Mouse (Mus musculus): ENCODE data around the gene Slc25a30. TPM values are rescaled to one million over a fixed set of nuclear protein-coding genes. Genes with fewer than 3 reads are reported as not detected.
"Not testable (repeated sequence)": the region's sequence is repeated elsewhere in the genome, so short reads cannot be mapped to it uniquely, and the experiment has no call there.

Gene Slc25a30
- polyA plus RNA-seq, 1 experiment from 2014 or later = 6.1 TPM

DNA sequence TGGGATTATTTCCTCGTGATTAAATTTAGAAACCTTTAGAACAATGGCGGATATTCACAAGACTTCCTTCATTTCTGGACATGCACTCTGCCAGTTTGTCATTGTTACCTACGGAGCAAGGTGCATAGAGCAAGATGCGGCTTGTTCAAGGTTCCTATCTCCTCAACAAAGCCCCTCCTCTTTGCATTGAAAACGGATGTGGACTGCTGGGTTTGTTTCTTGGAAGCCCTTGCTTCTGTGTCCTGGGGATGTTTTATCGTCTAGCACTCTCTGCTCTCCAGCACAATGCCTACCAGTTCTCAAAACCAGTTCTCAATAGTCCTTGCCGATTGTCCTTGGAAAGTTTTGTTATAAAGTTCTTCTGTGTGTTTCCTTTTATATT lies 948 bp upstream of the Slc25a30 start:
- Histone ChIP-seq H3K4me3 (peak overlapping the region; percentile 66; the same call in 1 of the 2 replicates), H3K27ac (no peak overlapping the region), H3K36me3 (no peaks in the 10 kb centered on the region), H3K4me1 (replicated peaks) (peaks cover 18% of the 10 kb centered on the region), H3K9me3 (no peaks in the 10 kb centered on the region), H3K27me3 (ENCODE audit: insufficient read depth, poor library complexity, severe bottlenecking) (peaks cover 22% of the 10 kb centered on the region)
- no peak for DNase-seq (ENCODE audit: low spot score)
- 32% methylated on average over 7 of the region's 7 CpGs for WGBS

DNA sequence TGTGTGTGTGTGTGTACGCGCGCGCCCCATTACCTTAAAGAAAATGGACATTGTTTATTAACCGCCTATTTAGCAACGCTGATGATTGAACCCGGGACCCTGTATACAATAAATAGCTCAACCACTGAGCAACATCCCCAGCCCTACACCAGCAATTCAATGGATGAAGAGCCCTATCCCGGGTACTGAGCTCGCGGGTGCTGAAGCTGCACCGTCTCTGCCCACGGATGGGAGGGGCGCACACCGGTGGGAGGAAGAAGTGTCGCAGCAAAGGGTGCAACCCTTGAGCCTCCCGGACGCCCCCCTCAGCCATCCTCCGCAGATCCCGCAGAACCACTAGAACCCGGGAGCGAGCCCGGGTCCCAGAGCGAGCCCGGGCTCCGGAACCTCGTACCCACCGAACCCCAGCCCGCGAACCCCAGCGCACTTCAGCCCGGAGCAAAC lies 391 bp downstream of the Slc25a30 start:
- DNase-seq (ENCODE audit: low spot score) = no peak
- H3K27ac ChIP-seq = peak overlapping the region; percentile 87

DNA sequence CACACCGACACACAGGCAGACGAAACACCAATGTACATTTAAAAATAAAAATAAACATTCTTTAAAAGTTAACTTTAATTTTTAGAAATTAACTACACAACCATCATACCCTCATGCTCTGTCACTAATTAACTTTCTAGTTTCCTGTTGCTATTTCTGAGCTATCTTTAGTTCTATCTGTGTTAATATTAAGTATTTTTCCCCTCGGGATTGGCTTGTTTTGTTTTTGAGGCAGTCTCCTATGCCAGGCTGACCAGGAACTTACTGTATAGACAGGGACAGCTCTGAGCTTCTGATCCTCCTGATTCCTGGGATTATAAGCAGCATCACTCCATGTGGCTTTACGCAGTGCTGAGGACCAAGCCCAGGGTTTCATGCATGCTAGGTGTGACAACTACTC lies 6.9 kb downstream of the Slc25a30 start:
- Histone ChIP-seq H3K4me3 (no peak overlapping the region), H3K27ac (no peak overlapping the region), H3K36me3 (peaks cover 49% of the 10 kb centered on the region), H3K4me1 (replicated peaks) (no peaks in the 10 kb centered on the region), H3K9me3 (no peaks in the 10 kb centered on the region), H3K27me3 (ENCODE audit: insufficient read depth, poor library complexity, severe bottlenecking) (no peaks in the 10 kb centered on the region)
- no peak for DNase-seq (ENCODE audit: low spot score)
- WGBS = 92% methylated on average over 4 of the region's 4 CpGs

More for the DNA sequence above, 391 bp downstream of the Slc25a30 start:
- Histone ChIP-seq H3K9me3 (no peaks in the 10 kb centered on the region), H3K4me1 (replicated peaks) (peaks cover 18% of the 10 kb centered on the region), H3K27me3 (ENCODE audit: insufficient read depth, poor library complexity, severe bottlenecking) (peaks cover 22% of the 10 kb centered on the region), H3K36me3 (peaks cover 7% of the 10 kb centered on the region), H3K4me3 (peak overlapping the region; percentile 66)
- 1% methylated on average over 31 of the region's 31 CpGs for WGBS

DNA sequence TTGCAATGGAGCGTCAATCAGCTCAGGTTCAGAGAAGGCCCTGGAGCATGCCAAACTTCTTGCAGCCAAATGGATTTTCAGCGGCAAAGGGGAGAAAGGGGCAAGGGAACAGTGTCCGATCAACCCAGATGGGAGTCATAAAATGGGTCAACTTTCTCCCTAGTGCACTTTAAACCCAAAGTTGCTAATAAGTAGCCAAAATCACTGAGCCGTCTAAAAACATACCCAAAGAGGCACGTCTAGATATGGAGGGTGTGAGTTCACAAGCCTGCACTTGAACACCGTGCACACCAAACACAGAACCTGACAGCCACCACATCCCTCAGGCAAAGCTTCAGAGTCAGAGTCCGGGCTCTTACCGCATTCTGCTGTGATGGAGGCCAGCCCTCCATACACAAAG lies 10.2 kb downstream of the Slc25a30 start:
- no peaks in the 10 kb centered on the region for H3K9me3 ChIP-seq
- no peak overlapping the region for H3K27ac ChIP-seq
- DNase-seq (ENCODE audit: low spot score) = no peak
- H3K4me3 ChIP-seq = no peak overlapping the region
- no peaks in the 10 kb centered on the region for H3K4me1 ChIP-seq (replicated peaks)
- peaks cover 69% of the 10 kb centered on the region for H3K36me3 ChIP-seq
- WGBS = 91% methylated on average over 8 of the region's 8 CpGs
- H3K27me3 ChIP-seq (ENCODE audit: insufficient read depth, poor library complexity, severe bottlenecking) = no peaks in the 10 kb centered on the region

DNA sequence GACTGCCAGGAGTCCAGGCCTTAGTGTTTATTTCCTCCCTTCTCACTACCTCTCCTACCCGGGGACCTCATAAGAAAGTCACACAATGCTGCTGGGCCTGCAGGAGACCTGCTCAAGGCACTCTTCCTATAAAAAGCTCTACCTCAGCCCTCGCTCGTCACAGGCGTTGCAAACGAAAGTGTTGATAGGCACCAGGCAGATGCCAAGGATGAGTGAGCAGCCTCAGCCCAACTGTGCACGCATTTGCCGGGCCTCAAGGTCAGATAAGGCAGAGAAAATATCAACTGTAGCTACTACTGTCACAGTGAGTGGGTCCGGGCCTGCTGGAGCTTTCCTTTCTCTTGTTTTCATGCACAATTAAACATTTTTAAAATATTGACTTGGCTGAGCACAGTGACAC lies 13.4 kb downstream of the Slc25a30 start:
- H3K36me3 ChIP-seq = peaks cover 84% of the 10 kb centered on the region
- no peak for DNase-seq (ENCODE audit: low spot score)
- H3K9me3 ChIP-seq = no peaks in the 10 kb centered on the region
- no peaks in the 10 kb centered on the region for H3K4me1 ChIP-seq (replicated peaks)
- 91% methylated on average over 8 of the region's 8 CpGs for WGBS
- no peak overlapping the region for H3K27ac ChIP-seq
- no peaks in the 10 kb centered on the region for H3K27me3 ChIP-seq (ENCODE audit: insufficient read depth, poor library complexity, severe bottlenecking)
- no peak overlapping the region for H3K4me3 ChIP-seq

GRCm38 (mm10) chr14:75772407-75772806 lies 14.4 kb downstream of the Slc25a30 start:
- DNase-seq (ENCODE audit: low spot score); H3K27ac ChIP-seq; H3K9me3 ChIP-seq; H3K27me3 ChIP-seq (ENCODE audit: insufficient read depth, poor library complexity, severe bottlenecking); H3K4me1 ChIP-seq (replicated peaks); H3K4me3 ChIP-seq: not testable (repeated sequence)
- 90% methylated on average over 3 of the region's 3 CpGs for WGBS
- H3K36me3 ChIP-seq = peaks cover 77% of the 10 kb centered on the region

- H3K4me3 ChIP-seq = no peak overlapping the region
- DNase-seq (ENCODE audit: low spot score) = no peak
- peaks cover 75% of the 10 kb centered on the region for H3K36me3 ChIP-seq
- no peak overlapping the region for H3K27ac ChIP-seq
- peaks cover 3% of the 10 kb centered on the region; the same call in 1 of the 2 replicates for H3K4me1 ChIP-seq (replicated peaks)
- H3K9me3 ChIP-seq = no peaks in the 10 kb centered on the region
- H3K27me3 ChIP-seq (ENCODE audit: insufficient read depth, poor library complexity, severe bottlenecking) = no peaks in the 10 kb centered on the region
- WGBS = 92% methylated on average over 8 of the region's 8 CpGs
These were observed 15.7 kb downstream of the Slc25a30 start for GRCm38 (mm10) chr14:75771101-75771501.

DNA sequence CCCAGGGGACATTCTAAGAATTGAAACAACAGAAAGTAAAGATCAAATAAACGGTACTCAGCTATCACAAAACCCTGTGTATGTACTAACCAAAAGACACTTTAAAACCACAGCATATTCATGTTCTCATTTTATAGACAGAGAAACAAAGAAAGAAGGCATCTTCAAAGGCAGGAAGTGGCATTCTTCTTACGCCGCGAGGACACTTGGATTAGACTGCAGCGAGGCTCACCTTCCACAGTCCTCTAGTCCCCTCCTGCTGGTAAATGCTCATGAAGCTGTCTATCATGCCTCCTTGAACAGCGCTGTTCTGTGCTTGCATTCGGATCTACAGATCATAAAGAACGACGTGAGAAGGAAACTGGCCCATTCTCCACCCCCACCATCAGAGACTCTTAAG lies 17.5 kb downstream of the Slc25a30 start:
- Histone ChIP-seq H3K36me3 (peaks cover 79% of the 10 kb centered on the region), H3K4me3 (no peak overlapping the region)

DNA sequence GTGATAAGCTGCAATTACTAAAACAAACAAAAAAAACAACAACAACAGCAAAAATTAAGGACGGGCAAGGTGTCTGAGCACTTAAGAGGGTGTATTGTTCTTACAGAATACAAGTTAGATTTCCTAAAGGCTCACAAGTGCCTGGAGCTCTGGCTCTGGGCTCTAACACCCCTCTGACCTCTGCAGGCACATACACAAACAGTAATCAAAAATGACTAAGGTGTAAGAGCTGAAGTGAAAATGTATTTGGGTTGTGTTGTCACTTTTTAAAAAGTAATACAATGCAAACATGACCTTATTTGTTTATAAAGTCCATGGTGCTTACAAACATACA lies 18.6 kb downstream of the Slc25a30 start:
- 12% methylated on average over 1 of the region's 1 CpGs for WGBS
- peaks cover 3% of the 10 kb centered on the region; the same call in 1 of the 2 replicates for H3K4me1 ChIP-seq (replicated peaks)
- no peaks in the 10 kb centered on the region for H3K9me3 ChIP-seq

More for the DNA sequence above, 17.5 kb downstream of the Slc25a30 start:
- WGBS = 92% methylated on average over 9 of the region's 9 CpGs
- Histone ChIP-seq H3K27me3 (ENCODE audit: insufficient read depth, poor library complexity, severe bottlenecking) (no peaks in the 10 kb centered on the region), H3K4me1 (replicated peaks) (peaks cover 3% of the 10 kb centered on the region; the same call in 1 of the 2 replicates), H3K9me3 (no peaks in the 10 kb centered on the region), H3K27ac (no peak overlapping the region)
- DNase-seq (ENCODE audit: low spot score) = no peak

GRCm38 (mm10) chr14:75767492-75768274 lies 19.2 kb downstream of the Slc25a30 start:
- Histone ChIP-seq H3K36me3 (peaks cover 72% of the 10 kb centered on the region), H3K4me1 (replicated peaks) (peaks cover 3% of the 10 kb centered on the region; the same call in 1 of the 2 replicates), H3K27ac (peak overlapping the region; percentile 87), H3K9me3 (no peaks in the 10 kb centered on the region), H3K27me3 (ENCODE audit: insufficient read depth, poor library complexity, severe bottlenecking) (no peaks in the 10 kb centered on the region), H3K4me3 (no peak overlapping the region)
- peak; percentile 83 for DNase-seq (ENCODE audit: low spot score)
- WGBS = 58% methylated on average over 17 of the region's 17 CpGs

More for the DNA sequence above, 18.6 kb downstream of the Slc25a30 start:
- Histone ChIP-seq H3K27ac (no peak overlapping the region), H3K36me3 (peaks cover 74% of the 10 kb centered on the region), H3K27me3 (ENCODE audit: insufficient read depth, poor library complexity, severe bottlenecking) (no peaks in the 10 kb centered on the region), H3K4me3 (no peak overlapping the region)
- no peak for DNase-seq (ENCODE audit: low spot score)

DNA sequence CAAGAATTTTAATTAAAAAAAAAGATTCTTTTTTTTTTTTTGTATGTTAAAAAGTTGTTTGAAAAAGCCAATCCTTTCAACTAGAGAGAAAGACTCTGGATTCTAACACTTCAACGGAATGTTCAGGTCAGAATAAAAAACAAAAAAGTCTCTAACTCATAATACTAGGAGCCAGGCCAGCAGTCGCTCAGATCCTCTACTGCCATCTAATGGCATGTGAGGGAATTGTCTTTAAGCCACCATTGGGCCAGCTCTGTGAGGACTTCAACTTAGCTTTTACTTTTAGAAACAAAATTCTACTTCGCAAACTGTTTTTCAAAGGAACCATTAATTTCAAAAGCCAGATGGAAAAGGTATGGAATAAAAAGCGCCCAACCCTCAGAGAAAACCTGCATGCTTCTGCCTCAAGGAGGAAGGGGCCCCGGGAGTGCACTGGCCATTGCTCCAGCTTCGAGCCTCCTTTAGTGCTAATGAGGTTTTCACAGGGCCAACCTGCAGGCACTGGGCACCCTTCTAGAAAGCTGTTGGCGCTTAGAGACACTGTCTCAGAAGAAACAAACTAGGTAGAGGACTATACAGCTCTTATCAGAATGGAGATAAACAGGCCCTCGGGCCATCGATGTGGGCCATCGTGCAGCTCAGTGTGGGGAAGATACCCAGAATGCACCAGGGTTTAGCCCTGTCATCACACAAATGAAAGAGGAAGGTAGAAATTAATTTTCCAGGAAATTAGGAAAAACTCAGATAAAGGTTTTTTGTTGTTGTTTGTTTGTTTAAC lies 25.6 kb downstream of the Slc25a30 start:
- DNase-seq (ENCODE audit: low spot score) = peak; percentile 12
- no peak overlapping the region for H3K4me3 ChIP-seq
- WGBS = 66% methylated on average over 10 of the region's 10 CpGs

GRCm38 (mm10) chr14:75758401-75758800 lies 28.4 kb downstream of the Slc25a30 start:
- WGBS = 83% methylated on average over 7 of the region's 7 CpGs
- Histone ChIP-seq H3K4me1 (replicated peaks) (peaks cover 6% of the 10 kb centered on the region), H3K9me3 (no peaks in the 10 kb centered on the region), H3K4me3 (no peak overlapping the region), H3K27ac (no peak overlapping the region), H3K27me3 (ENCODE audit: insufficient read depth, poor library complexity, severe bottlenecking) (peaks cover 12% of the 10 kb centered on the region), H3K36me3 (peaks cover 18% of the 10 kb centered on the region)
- DNase-seq (ENCODE audit: low spot score) = no peak

More for the DNA sequence above, 25.6 kb downstream of the Slc25a30 start:
- H3K27me3 ChIP-seq (ENCODE audit: insufficient read depth, poor library complexity, severe bottlenecking) = peaks cover 12% of the 10 kb centered on the region
- no peak overlapping the region for H3K27ac ChIP-seq
- no peaks in the 10 kb centered on the region for H3K9me3 ChIP-seq
- H3K36me3 ChIP-seq = peaks cover 36% of the 10 kb centered on the region
- H3K4me1 ChIP-seq (replicated peaks) = no peaks in the 10 kb centered on the region

- no peak for DNase-seq (ENCODE audit: low spot score)
- H3K27me3 ChIP-seq (ENCODE audit: insufficient read depth, poor library complexity, severe bottlenecking) = peaks cover 12% of the 10 kb centered on the region
- H3K27ac ChIP-seq = no peak overlapping the region
- H3K4me3 ChIP-seq = no peak overlapping the region
- H3K4me1 ChIP-seq (replicated peaks) = peaks cover 12% of the 10 kb centered on the region
- H3K9me3 ChIP-seq = no peaks in the 10 kb centered on the region
- H3K36me3 ChIP-seq = peaks cover 15% of the 10 kb centered on the region
- WGBS = 79% methylated on average over 2 of the region's 2 CpGs
These were observed 29.0 kb downstream of the Slc25a30 start for GRCm38 (mm10) chr14:75757821-75758220.

Data from hindbrain, embryonic 10.5 days (tissue).